20 mouse cellular contexts compared by ENCODE assay signal in the genomic region with DNA sequence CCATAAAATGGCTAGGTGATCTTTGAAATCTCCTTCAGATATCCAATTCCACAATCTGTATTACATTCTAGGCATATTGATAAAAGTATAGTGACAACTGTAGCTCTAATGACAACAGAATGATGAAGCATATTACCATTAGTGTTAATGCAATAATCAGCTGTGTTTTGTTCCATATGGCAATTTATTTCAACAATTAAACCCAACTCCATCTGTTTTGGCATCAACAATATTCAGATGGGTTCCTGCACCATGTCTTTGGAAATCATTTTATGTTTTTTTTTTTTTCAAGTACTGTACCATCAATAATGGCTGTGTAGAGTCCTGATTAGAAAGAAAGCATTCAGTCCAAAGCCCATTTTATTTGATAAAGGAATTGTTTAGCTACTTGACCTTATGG.
A peak's percentile ranks its signal among the peaks of the same experiment; 100 is the strongest.
DNase-seq lines count a peak whose midpoint lies in the region; ATAC-seq and TF ChIP-seq lines count a peak whose summit lies in the region.
"Had no signal": no experiment of that assay in that cellular context is flagged by ENCODE, and none has a peak within 500 bp of the region (broad histone marks: within the 10 kb centered on the region; RNA-seq: fewer than 3 reads in every experiment).

No protein-coding gene starts in this region.

- no peak for TF ChIP-seq POLR2A in brain, embryonic 14.5 days (IDR thresholded peaks at IDR 0.05; ENCODE audit: borderline replicate concordance, extremely low read depth, insufficient read depth, insufficient read length, poor library complexity, severe bottlenecking)

- peak; percentile 53 for DNase-seq in forebrain, embryonic 14.5 days (ENCODE audit: low spot score)
- peak; percentile 40 for DNase-seq in brain, embryonic 14.5 days (ENCODE audit: low read depth)
- no peak for DNase-seq in heart, postnatal 4 days
- DNase-seq: adrenal gland, adult 2 months; adrenal gland, adult 8-10 months; adrenal gland, postnatal 10 days; adrenal gland, postnatal 14 days; adrenal gland, postnatal 25 days; adrenal gland, postnatal 36 days; B cell, adult 2 months; cerebellum, adult 11 months; cerebellum, adult 11-12 months; cerebellum, adult 18-20 months; cerebellum, adult 2 months had no signal

- no peak overlapping the region for H3K4me2 ChIP-seq in forebrain, embryonic 14.5 days (ENCODE audit: low read length)
- H3K4me2 ChIP-seq in forebrain, embryonic 16.5 days (ENCODE audit: low read length) = no peak overlapping the region

- H3K27ac ChIP-seq in forebrain, embryonic 14.5 days (ENCODE audit: low read depth, low read length) = no peak overlapping the region
- no peak overlapping the region for H3K27ac ChIP-seq in forebrain, embryonic 16.5 days (ENCODE audit: low read length)

- no peaks in the 10 kb centered on the region for H3K27me3 ChIP-seq in forebrain, embryonic 14.5 days (replicated peaks; ENCODE audit: control insufficient read depth, insufficient read depth, low read length)
- no peaks in the 10 kb centered on the region; the same call in 1 of the 2 replicates for H3K27me3 ChIP-seq in forebrain, embryonic 16.5 days (replicated peaks; ENCODE audit: control insufficient read depth, insufficient read depth, low read length)
- H3K27me3 ChIP-seq: CH12.LX had no signal

- no peak for TF ChIP-seq CTCF in brain, embryonic 14.5 days (IDR thresholded peaks at IDR 0.05; ENCODE audit: borderline replicate concordance, extremely low read depth, insufficient read depth, insufficient read length)

- H3K9ac ChIP-seq in forebrain, embryonic 14.5 days (ENCODE audit: low read length) = no peak overlapping the region
- H3K9ac ChIP-seq in forebrain, embryonic 16.5 days (replicated peaks; ENCODE audit: low read depth, low read length) = no peak overlapping the region

- H3K9me3 ChIP-seq in forebrain, embryonic 14.5 days (replicated peaks; ENCODE audit: control insufficient read depth, low read length) = no peaks in the 10 kb centered on the region
- H3K9me3 ChIP-seq in forebrain, embryonic 16.5 days (ENCODE audit: control insufficient read depth, low read length) = no peaks in the 10 kb centered on the region

- no peaks in the 10 kb centered on the region for H3K4me1 ChIP-seq in forebrain, embryonic 14.5 days (ENCODE audit: control insufficient read depth, insufficient read depth, low read length)
- no peaks in the 10 kb centered on the region for H3K4me1 ChIP-seq in forebrain, embryonic 16.5 days (replicated peaks; ENCODE audit: control insufficient read depth, insufficient read depth, low read length)

- H3K4me3 ChIP-seq in forebrain, embryonic 14.5 days (ENCODE audit: low read depth, low read length) = no peak overlapping the region
- H3K4me3 ChIP-seq in forebrain, embryonic 16.5 days (replicated peaks; ENCODE audit: low read length) = no peak overlapping the region

- no peaks in the 10 kb centered on the region for H3K36me3 ChIP-seq in forebrain, embryonic 14.5 days (ENCODE audit: control insufficient read depth, insufficient read depth, low read length)
- H3K36me3 ChIP-seq in forebrain, embryonic 16.5 days (ENCODE audit: control insufficient read depth, insufficient read depth) = no peaks in the 10 kb centered on the region
- H3K36me3 ChIP-seq: G1E had no signal

- ATAC-seq in forebrain, embryonic 14.5 days = no peak
- ATAC-seq in forebrain, embryonic 16.5 days = no peak
- ATAC-seq: activated CD4-positive, CD25-positive, alpha-beta regulatory T cell, adult 4 months; CD4-positive, CD25-positive, alpha-beta regulatory T cell, adult 4 months; Patski had no signal
